Comparison of ENCODE assay signal across 9 mouse cellular contexts in the genomic region with DNA sequence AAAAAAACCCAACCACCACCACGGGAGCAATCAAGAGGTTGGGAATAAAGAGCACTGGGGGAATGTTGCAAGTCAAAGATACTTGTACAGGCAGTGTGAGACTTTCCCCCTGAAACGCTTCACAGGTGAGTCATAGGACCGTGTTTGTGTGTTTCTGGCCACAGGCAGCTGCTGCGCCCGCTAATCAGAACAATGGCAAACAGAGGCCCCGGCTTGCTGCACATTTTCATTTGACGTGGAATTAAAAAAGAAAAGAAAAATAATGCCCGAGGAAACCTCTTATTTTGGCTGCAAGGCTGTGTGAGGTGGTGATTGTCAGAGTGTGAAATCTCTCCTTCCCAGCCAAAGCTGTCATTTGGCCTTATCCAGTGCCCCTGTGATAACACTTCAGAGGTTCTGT. TPM values are rescaled to one million over a fixed set of nuclear protein-coding genes. Genes with fewer than 3 reads are reported as not detected.
DNase-seq lines count a peak whose midpoint lies in the region; ATAC-seq and TF ChIP-seq lines count a peak whose summit lies in the region.
"Had no signal": no experiment of that assay in that cellular context is flagged by ENCODE, and none has a peak within 500 bp of the region (broad histone marks: within the 10 kb centered on the region; RNA-seq: fewer than 3 reads in every experiment).

No protein-coding gene starts in this region.

- TF ChIP-seq EP300 in heart, postnatal 0 days (IDR thresholded peaks at IDR 0.05; ENCODE audit: low read depth) = no peak

- H3K27me3 ChIP-seq in heart, postnatal 0 days (ENCODE audit: control insufficient read depth, insufficient read depth, low read length) = peaks cover 17% of the 10 kb centered on the region
- no peaks in the 10 kb centered on the region for H3K27me3 ChIP-seq in hindbrain, embryonic 11.5 days (ENCODE audit: control insufficient read depth, insufficient read depth, low read length)
- H3K27me3 ChIP-seq in midbrain, postnatal 0 days (ENCODE audit: insufficient read depth, low read length) = no peaks in the 10 kb centered on the region

- no peak for ATAC-seq in heart, postnatal 0 days (ENCODE audit: insufficient read depth, low read depth)
- no peak for ATAC-seq in hindbrain, embryonic 11.5 days (ENCODE audit: low FRiP score)
- no peak for ATAC-seq in midbrain, postnatal 0 days (ENCODE audit: low FRiP score)

- H3K4me2 ChIP-seq in heart, postnatal 0 days (ENCODE audit: low read depth, low read length) = peak overlapping the region; percentile 92
- H3K4me2 ChIP-seq in hindbrain, embryonic 11.5 days (replicated peaks; ENCODE audit: low read depth, low read length) = no peak overlapping the region
- H3K4me2 ChIP-seq in midbrain, postnatal 0 days (ENCODE audit: low read depth, low read length, poor library complexity, severe bottlenecking) = peak overlapping the region; percentile 96

- no peak for DNase-seq in heart, postnatal 0 days (ENCODE audit: low spot score)
- no peak for DNase-seq in heart, adult 18-20 months
- DNase-seq in cerebellum, postnatal 14 days = peak; percentile 48 to 66
- no peak for DNase-seq in hindbrain, embryonic 11.5 days (ENCODE audit: low spot score)
- DNase-seq in midbrain, postnatal 0 days (ENCODE audit: low spot score) = no peak
- DNase-seq in adrenal gland, postnatal 25 days = no peak
- DNase-seq in thymus, postnatal 4 days = no peak
- DNase-seq in frontal cortex, postnatal 14 days (ENCODE audit: low spot score in 2 of 2) = no peak
- DNase-seq: kidney, adult 8-10 months had no signal

- H3K4me3 ChIP-seq in heart, postnatal 0 days (ENCODE audit: low read depth, low read length) = peak overlapping the region; percentile 79
- H3K4me3 ChIP-seq in hindbrain, embryonic 11.5 days (ENCODE audit: low read depth, low read length) = peak overlapping the region; percentile 88; the same call in 1 of the 2 replicates
- no peak overlapping the region for H3K4me3 ChIP-seq in midbrain, postnatal 0 days (ENCODE audit: low read depth, low read length)

- WGBS in heart, postnatal 0 days = 34% methylated on average over 8 of the region's 8 CpGs
- 67% methylated on average over 8 of the region's 8 CpGs for WGBS in hindbrain, embryonic 11.5 days
- 28% methylated on average over 8 of the region's 8 CpGs for WGBS in midbrain, postnatal 0 days

- no peak for TF ChIP-seq CTCF in heart, postnatal 0 days (IDR thresholded peaks at IDR 0.05; ENCODE audit: low read depth)
- TF ChIP-seq CTCF in midbrain, postnatal 0 days (IDR thresholded peaks at IDR 0.05) = no peak

- H3K36me3 ChIP-seq in heart, postnatal 0 days (replicated peaks; ENCODE audit: control insufficient read depth, insufficient read depth, low read length) = 0 out of 2 replicates have a peak, but pooled peaks cover 4% of the 10 kb centered on the region
- no peaks in the 10 kb centered on the region for H3K36me3 ChIP-seq in hindbrain, embryonic 11.5 days (ENCODE audit: control insufficient read depth, insufficient read depth, low read length)
- H3K36me3 ChIP-seq in midbrain, postnatal 0 days (ENCODE audit: insufficient read depth, low read length) = no peaks in the 10 kb centered on the region

- H3K9ac ChIP-seq in heart, postnatal 0 days (replicated peaks; ENCODE audit: low read depth, low read length) = 0 out of 2 replicates have a peak overlapping the region, but pooled peaks have one; percentile 77
- H3K9ac ChIP-seq in hindbrain, embryonic 11.5 days (ENCODE audit: low read depth, low read length) = no peak overlapping the region
- H3K9ac ChIP-seq in midbrain, postnatal 0 days (replicated peaks; ENCODE audit: low read length, poor library complexity, severe bottlenecking) = no peak overlapping the region

- H3K4me1 ChIP-seq in heart, postnatal 0 days (ENCODE audit: control insufficient read depth, insufficient read depth) = peaks cover 22% of the 10 kb centered on the region; the same call in 1 of the 2 replicates
- no peaks in the 10 kb centered on the region for H3K4me1 ChIP-seq in hindbrain, embryonic 11.5 days (replicated peaks; ENCODE audit: control insufficient read depth, insufficient read depth, low read length)
- H3K4me1 ChIP-seq in midbrain, postnatal 0 days (ENCODE audit: insufficient read depth, low read length) = no peaks in the 10 kb centered on the region

- H3K27ac ChIP-seq in heart, postnatal 0 days (ENCODE audit: low read depth) = peak overlapping the region; percentile 73
- no peak overlapping the region for H3K27ac ChIP-seq in hindbrain, embryonic 11.5 days (ENCODE audit: low read depth, low read length)
- H3K27ac ChIP-seq in midbrain, postnatal 0 days (ENCODE audit: low read depth, low read length) = no peak overlapping the region

- H3K9me3 ChIP-seq in heart, postnatal 0 days (replicated peaks; ENCODE audit: control insufficient read depth, low read length) = no peaks in the 10 kb centered on the region
- H3K9me3 ChIP-seq in hindbrain, embryonic 11.5 days (ENCODE audit: control insufficient read depth, low read length) = no peaks in the 10 kb centered on the region
- H3K9me3 ChIP-seq in midbrain, postnatal 0 days (ENCODE audit: low read length) = no peaks in the 10 kb centered on the region

RNA-seq across cellular contexts. Expression of a gene that starts 2.4 kb away (rescaled TPM):
- total RNA-seq in heart, postnatal 0 days (2014; rRNA removed; ENCODE audit: low replicate concordance) = 36.0 and 37.2 TPM in 2 replicates
- polyA plus RNA-seq in heart, postnatal 0 days (2015; fragmentation: Nextera tagmentation; extraction: Ambion mirVana) = 2.1 and 2.5 TPM in 2 replicates
- 10 to 100 TPM; 12.7 to 18.0 TPM for total RNA-seq in heart, adult 18-20 months (2021)
- polyA plus RNA-seq in hindbrain, embryonic 11.5 days (2014; fragmentation: Nextera tagmentation; extraction: Ambion mirVana) = 2.3 and 4.3 TPM in 2 replicates
- 4.6 and 5.2 TPM in 2 replicates for total RNA-seq in midbrain, postnatal 0 days (2014; rRNA removed)
- 0.50 and 0.64 TPM in 2 replicates for polyA plus RNA-seq in midbrain, postnatal 0 days (2015; fragmentation: Nextera tagmentation; extraction: Ambion mirVana)
- 12.8 and 13.2 TPM in 2 replicates for total RNA-seq in adrenal gland, postnatal 25 days (2021)

RNA-seq across cellular contexts. Expression of a gene that starts 53.4 kb away (rescaled TPM):
- 13.7 and 35.4 TPM in 2 replicates for total RNA-seq in heart, postnatal 0 days (2014; rRNA removed; ENCODE audit: low replicate concordance)
- polyA plus RNA-seq in heart, postnatal 0 days (2015; fragmentation: Nextera tagmentation; extraction: Ambion mirVana) = 55.7 and 59.4 TPM in 2 replicates
- 10 to 100 TPM in 1 of 2 experiments, 1 to 10 TPM in 1; 9.3 to 10.8 TPM for total RNA-seq in heart, adult 18-20 months (2021)
- 135 TPM in 2 replicates for polyA plus RNA-seq in hindbrain, embryonic 11.5 days (2014; fragmentation: Nextera tagmentation; extraction: Ambion mirVana)
- 22.2 and 34.8 TPM in 2 replicates for total RNA-seq in midbrain, postnatal 0 days (2014; rRNA removed)
- polyA plus RNA-seq in midbrain, postnatal 0 days (2015; fragmentation: Nextera tagmentation; extraction: Ambion mirVana) = 50.5 and 50.7 TPM in 2 replicates
- 14.6 and 17.7 TPM in 2 replicates for total RNA-seq in adrenal gland, postnatal 25 days (2021)

Comparison
In these comparisons a context has a peak if more than half of its experiments do, and no peak if none do; other contexts are left out.
1. DNase-seq: peak in cerebellum, postnatal 14 days (2 of 2); none in heart, postnatal 0 days (single experiment), heart, adult 18-20 months (0 of 2), hindbrain, embryonic 11.5 days (single experiment), midbrain, postnatal 0 days (single experiment), adrenal gland, postnatal 25 days (single experiment), thymus, postnatal 4 days (single experiment) and frontal cortex, postnatal 14 days (0 of 2).